Mouse (Mus musculus) effector memory CD4-positive, alpha-beta T cell, adult 5 months (primary cell): ENCODE data around the gene Srl. TPM values are rescaled to one million over a fixed set of nuclear protein-coding genes. Genes with fewer than 3 reads are reported as not detected.

ENCODE experiments used
- polyA plus RNA-seq: library from polyadenylated mRNA; unstranded; fragments of 100-300 nt; shearing (Covaris generic); gene quantifications from one replicate; pipeline ENCODE4 v1.2.1, GENCODE M21; 2017

Gene Srl
- polyA plus RNA-seq, result not detected

DNA sequence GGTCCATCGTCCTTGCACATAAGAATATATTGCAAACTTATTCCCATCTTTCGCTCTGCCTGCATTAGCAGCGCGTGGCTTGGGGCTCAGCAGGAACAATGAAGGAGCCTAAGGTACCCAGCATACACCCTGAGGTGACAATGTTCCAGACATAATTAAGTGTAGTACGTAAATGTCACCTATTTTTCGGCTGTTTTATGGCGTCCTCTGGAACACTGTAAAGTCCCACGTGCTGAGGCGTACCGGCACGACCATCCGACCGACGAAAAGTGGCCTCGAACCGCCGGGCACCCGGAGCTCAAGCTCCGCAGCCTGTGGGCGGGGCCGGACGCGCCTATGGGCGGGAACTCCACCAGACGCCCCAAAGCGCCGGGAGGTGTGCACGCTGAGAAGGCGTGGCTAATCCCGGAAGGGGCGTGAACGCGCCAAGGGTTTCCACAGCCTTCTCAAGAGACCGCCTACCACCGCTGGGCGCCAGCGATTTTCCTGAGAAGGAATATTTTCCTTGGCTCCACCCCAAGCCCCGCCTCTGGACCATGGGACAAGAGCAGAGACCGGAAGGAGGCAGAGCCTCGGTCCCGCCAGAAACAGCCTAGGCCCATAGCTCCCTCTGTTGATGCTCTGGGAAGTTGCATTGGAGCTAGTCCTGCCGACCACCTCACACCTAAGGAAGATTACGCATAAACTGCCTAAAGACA lies at the start of gene Srl:
Srl (minus strand) TSS at position 316 of the 698 bp plus-strand sequence.

GRCm38 (mm10) chr16:4559715-4560144 lies 18.1 kb upstream of the Srl start, which contains the start of gene Tfap4:
Gene Tfap4 (minus strand): TSS chr16:4559854.

Other genes with a start within 250 kb of the Srl start
- gene Adcy9, start 121.3 kb downstream of the Srl start, polyA plus RNA-seq, result 0.87 TPM
- gene Tfap4, start 18.0 kb upstream of the Srl start, polyA plus RNA-seq, result 1.0 TPM
- gene Glis2, start 52.9 kb upstream of the Srl start, polyA plus RNA-seq, result 0.17 TPM
- gene Pam16, start 83.2 kb upstream of the Srl start, polyA plus RNA-seq, result 9.7 TPM
- gene Vasn, start 98.1 kb upstream of the Srl start, polyA plus RNA-seq, result 0.65 TPM
- 33.5 TPM for gene Dnaja3, start 98.2 kb upstream of the Srl start, polyA plus RNA-seq
- gene Coro7, start 138.0 kb upstream of the Srl start, polyA plus RNA-seq, result 103 TPM
- gene Nmral1, start 177.5 kb upstream of the Srl start, polyA plus RNA-seq, result 2.7 TPM
- 47.4 TPM for gene Hmox2, start 184.5 kb upstream of the Srl start, polyA plus RNA-seq
- 73.7 TPM for gene Cdip1, start 248.5 kb upstream of the Srl start, polyA plus RNA-seq